Mouse (Mus musculus) limb, embryonic 14.5 days (tissue): Measurements from ENCODE around the gene Bcdin3d. TPM values are rescaled to one million over a fixed set of nuclear protein-coding genes. Genes with fewer than 3 reads are reported as not detected.

ENCODE experiments used
- ATAC-seq: fragments of 200-750 bp; cut with Nextera tagmentation; 2 replicates; pipeline ENCODE4 v1.8.0; 2017; ENCODE audit warnings: low read depth, moderate number of reproducible peaks, moderate TSS enrichment; ENCODE audit not compliant: low FRiP score
- DNase-seq: peaks from one replicate; pipeline ENCODE4 v3.0.0-alpha.2; 2015; ENCODE audit warnings: low spot score
- H3K27ac ChIP-seq: fragments of 300-500 bp; sonication (generic); replicated peaks from 2 replicates; pipeline ENCODE4 v1.5.1; 2014; ENCODE audit warnings: low read depth, mild to moderate bottlenecking, low read length, moderate library complexity, mixed read lengths
- H3K27me3 ChIP-seq: fragments of 300-500 bp; sonication (generic); 2 replicates; pipeline ENCODE4 v1.6.1; 2014; ENCODE audit warnings: low read length, mixed read lengths; ENCODE audit not compliant: control insufficient read depth, insufficient read depth
- H3K36me3 ChIP-seq: fragments of 300-500 bp; sonication (generic); 2 replicates; pipeline ENCODE4 v1.6.1; 2014; ENCODE audit warnings: mild to moderate bottlenecking, low read length, moderate library complexity, mixed read lengths; ENCODE audit not compliant: control insufficient read depth, insufficient read depth
- H3K4me1 ChIP-seq: fragments of 300-500 bp; sonication (generic); 2 replicates; pipeline ENCODE4 v1.6.1; 2014; ENCODE audit warnings: antibody characterized with exemption, low read length, mixed read lengths; ENCODE audit not compliant: control insufficient read depth, insufficient read depth
- H3K4me2 ChIP-seq: fragments of 300-500 bp; sonication (generic); replicated peaks from 2 replicates; pipeline ENCODE4 v1.6.1; 2014; ENCODE audit warnings: low read depth, mild to moderate bottlenecking, low read length, moderate library complexity; ENCODE audit not compliant: severe bottlenecking
- H3K4me3 ChIP-seq: fragments of 300-500 bp; sonication (generic); replicated peaks from 2 replicates; pipeline ENCODE4 v1.5.1; 2014; ENCODE audit warnings: low read length
- H3K9ac ChIP-seq: fragments of 300-500 bp; sonication (generic); 2 replicates; pipeline ENCODE4 v1.6.1; 2014; ENCODE audit warnings: mild to moderate bottlenecking, low read depth, low read length, moderate library complexity; ENCODE audit not compliant: severe bottlenecking
- H3K9me3 ChIP-seq: fragments of 300-500 bp; sonication (generic); 2 replicates; pipeline ENCODE4 v1.6.1; 2016; ENCODE audit warnings: low read length; ENCODE audit not compliant: control insufficient read depth
- POLR2A ChIP-seq: fragments of 200-500 bp; IDR thresholded peaks from 2 replicates; pipeline ENCODE4 v1.8.0; 2012; ENCODE audit warnings: inconsistent platforms, mild to moderate bottlenecking, moderate library complexity, borderline replicate concordance; ENCODE audit not compliant: insufficient read depth, insufficient read length; ENCODE audit errors: extremely low read depth
- WGBS: fragments of 180-500 bp; shearing (Covaris S2); extraction: QIAGEN DNeasy Blood & Tissue Kit; methylation state at CpG from one replicate; pipeline ENCODE4 v1.1.7; 2014; 5-methylcytosine and 5-hydroxymethylcytosine counted together
- polyA plus RNA-seq, 2 experiments: library from polyadenylated mRNA; depleted of rRNA in 1 of 2; stranded (reverse) in 1 of 2; unstranded in 1 of 2; fragments of >200 nt; fragmentation: Nextera tagmentation in 1 of 2; extraction: Ambion mirVana in 1 of 2; gene quantifications; 2 replicates each; pipeline versions ENCODE4 v1.2.1 to v1.2.3; 2012 to 2014

The Bcdin3d gene
- polyA plus RNA-seq, 2 experiments: 9.2 to 13.6 TPM

DNA sequence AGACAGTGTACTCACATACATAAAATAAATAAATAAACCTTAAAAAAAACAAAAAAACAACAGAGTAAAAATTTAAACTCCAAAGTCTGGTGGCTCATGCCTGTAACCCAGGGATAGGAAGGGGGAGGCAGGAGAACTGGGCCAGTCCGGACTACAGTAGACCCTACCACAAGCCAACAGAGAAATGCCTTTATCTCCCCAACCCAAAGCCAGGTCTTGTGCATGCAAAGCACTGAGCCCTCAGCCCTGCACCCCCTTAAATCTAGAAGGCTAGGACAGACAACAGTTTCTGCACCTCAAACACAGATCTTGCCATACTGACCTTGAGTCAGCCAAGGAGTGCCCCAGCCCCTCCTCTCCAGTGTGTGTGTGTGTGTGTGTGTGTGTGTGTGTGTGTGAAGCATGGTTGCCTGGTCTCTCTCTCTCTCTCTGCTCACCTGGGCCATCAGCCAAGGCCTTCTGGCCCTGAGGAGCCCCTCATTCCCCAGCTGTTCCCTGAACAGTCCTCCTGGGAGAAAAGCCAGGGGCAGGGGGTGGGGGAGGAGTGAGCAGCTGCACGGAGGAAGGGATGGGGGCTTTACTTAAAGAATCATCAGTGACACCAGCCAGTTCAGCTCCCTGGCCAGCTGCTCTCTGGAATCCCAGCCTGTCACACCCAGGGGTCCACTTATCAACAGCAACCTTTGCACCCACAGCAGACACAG lies 34.3 kb downstream of the Bcdin3d start:
- H3K27me3 ChIP-seq: no peaks in the 10 kb centered on the region
- TF ChIP-seq POLR2A: no peak
- peak overlapping the region; percentile 6; the same call in 1 of the 2 replicates for H3K4me2 ChIP-seq
- H3K27ac ChIP-seq: peak overlapping the region; percentile 72
- DNase-seq (peak; percentile 79), ATAC-seq (peak; percentile 85)
- peaks cover 43% of the 10 kb centered on the region for H3K36me3 ChIP-seq
- H3K4me3 ChIP-seq: no peak overlapping the region
- peak overlapping the region; percentile 31; the same call in 1 of the 2 replicates for H3K9ac ChIP-seq
- H3K9me3 ChIP-seq: no peaks in the 10 kb centered on the region
- WGBS: 45% methylated on average over 2 of the region's 2 CpGs
- peaks cover 48% of the 10 kb centered on the region for H3K4me1 ChIP-seq

- Histone ChIP-seq H3K27ac (no peak overlapping the region), H3K4me3 (no peak overlapping the region), H3K36me3 (peaks cover 39% of the 10 kb centered on the region), H3K4me1 (peaks cover 48% of the 10 kb centered on the region), H3K27me3 (no peaks in the 10 kb centered on the region), H3K9ac (no peak overlapping the region), H3K9me3 (no peaks in the 10 kb centered on the region), H3K4me2 (no peak overlapping the region)
- no peak for DNase-seq
- no peak for ATAC-seq
- TF ChIP-seq POLR2A: no peak
- WGBS: 73% methylated on average over 8 of the region's 8 CpGs
These were observed 35.4 kb downstream of the Bcdin3d start for GRCm38 (mm10) chr15:99438966-99439698.

GRCm38 (mm10) chr15:99433913-99434312 lies 40.6 kb downstream of the Bcdin3d start:
- Histone ChIP-seq H3K27ac (no peak overlapping the region), H3K9me3 (no peaks in the 10 kb centered on the region), H3K36me3 (peaks cover 68% of the 10 kb centered on the region), H3K4me2 (no peak overlapping the region), H3K4me1 (peaks cover 38% of the 10 kb centered on the region), H3K4me3 (no peak overlapping the region), H3K9ac (no peak overlapping the region), H3K27me3 (no peaks in the 10 kb centered on the region)
- no peak for TF ChIP-seq POLR2A
- DNase-seq (no peak), ATAC-seq (no peak)
- WGBS: 90% methylated on average over 12 of the region's 12 CpGs

DNA sequence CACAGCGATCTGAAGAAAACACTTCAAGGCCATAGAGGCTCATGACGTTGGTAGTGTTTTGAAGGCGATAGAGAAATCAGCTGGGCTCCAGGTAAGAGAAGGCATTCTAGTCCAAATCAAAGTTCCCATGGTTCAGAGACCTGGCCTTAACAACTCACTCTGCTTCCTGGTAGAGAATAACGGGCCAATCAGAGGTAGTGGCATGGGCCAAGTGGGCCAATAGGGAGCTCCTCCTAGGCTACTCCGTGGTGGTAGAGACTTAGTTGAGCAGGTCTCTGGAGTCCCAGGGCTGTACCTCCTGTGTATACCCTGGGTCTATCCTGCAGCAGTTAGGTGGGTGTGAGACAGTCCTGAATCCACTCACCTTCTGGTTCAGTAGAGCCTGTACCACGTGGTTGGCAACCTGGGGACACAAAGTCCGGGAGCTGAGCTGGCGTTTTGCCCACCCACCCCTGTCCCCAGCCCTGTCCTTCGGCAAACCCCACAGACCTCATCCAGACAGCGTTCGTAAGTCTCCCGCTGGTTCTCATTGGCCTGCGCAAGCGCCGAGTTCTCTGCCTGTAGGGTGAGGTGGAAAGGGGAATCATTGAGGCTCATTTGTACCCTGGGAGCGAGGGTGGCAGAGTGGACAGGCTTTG lies 41.3 kb downstream of the Bcdin3d start:
- DNase-seq (no peak), ATAC-seq (no peak)
- Histone ChIP-seq H3K4me2 (no peak overlapping the region), H3K27me3 (no peaks in the 10 kb centered on the region), H3K36me3 (peaks cover 74% of the 10 kb centered on the region), H3K27ac (no peak overlapping the region), H3K4me1 (peaks cover 31% of the 10 kb centered on the region), H3K9ac (no peak overlapping the region), H3K4me3 (no peak overlapping the region), H3K9me3 (no peaks in the 10 kb centered on the region)
- WGBS: 91% methylated on average over 16 of the region's 16 CpGs
- no peak for TF ChIP-seq POLR2A

GRCm38 (mm10) chr15:99431967-99432366 lies 42.6 kb downstream of the Bcdin3d start:
- ATAC-seq: peak; percentile 41; the same call in 1 of the 2 replicates
- no peak overlapping the region for H3K9ac ChIP-seq
- H3K4me1 ChIP-seq: peaks cover 24% of the 10 kb centered on the region
- H3K27ac ChIP-seq: 0 out of 2 replicates have a peak overlapping the region, but pooled peaks have one; percentile 35
- H3K27me3 ChIP-seq: no peaks in the 10 kb centered on the region
- TF ChIP-seq POLR2A: no peak
- H3K36me3 ChIP-seq: peaks cover 80% of the 10 kb centered on the region
- no peak for DNase-seq
- no peak overlapping the region for H3K4me3 ChIP-seq
- H3K9me3 ChIP-seq: no peaks in the 10 kb centered on the region
- WGBS: 86% methylated on average over 8 of the region's 8 CpGs
- no peak overlapping the region for H3K4me2 ChIP-seq
